Mouse (Mus musculus): ENCODE measurements around the gene Rpl19.

DNA sequence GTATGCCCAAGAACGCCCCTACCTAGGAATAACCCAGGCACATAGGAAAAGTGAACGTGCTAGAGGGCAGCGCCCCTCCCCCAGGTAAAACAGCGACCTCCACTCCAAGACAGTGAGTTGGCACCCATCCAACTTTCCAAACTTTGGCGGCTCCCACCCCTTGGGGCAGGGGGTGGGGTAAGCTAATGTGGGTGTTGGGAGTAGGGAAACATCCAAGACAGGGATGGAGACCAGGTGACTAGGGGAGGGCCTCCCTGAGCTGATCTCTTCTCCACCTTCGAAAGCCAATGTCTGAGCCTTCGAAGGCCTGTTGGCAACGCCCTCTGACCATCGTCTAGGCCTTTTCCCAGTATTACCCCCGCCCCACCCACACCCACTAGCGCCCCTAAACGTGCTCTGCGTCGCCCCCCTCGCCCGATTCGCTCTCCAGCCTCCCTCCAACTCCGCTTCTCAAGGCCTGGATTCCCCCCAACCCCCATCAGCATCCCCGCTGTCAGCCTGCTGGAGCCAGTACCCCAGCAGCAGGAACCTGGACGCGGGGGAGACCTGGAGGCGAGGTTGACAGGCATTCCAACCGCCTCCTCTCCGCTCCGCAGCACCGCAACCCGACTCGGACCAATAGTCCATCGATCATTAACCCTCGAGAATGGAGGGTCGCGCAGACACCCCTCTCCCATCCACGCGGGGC is 4.8 kb upstream of the Rpl19 start:
- TF ChIP-seq EP300 (IDR thresholded peaks at IDR 0.05; ENCODE audit: low read depth): no peak
- no peak for TF ChIP-seq CTCF (IDR thresholded peaks at IDR 0.05; ENCODE audit: low read depth)
